Mouse (Mus musculus): Measurements from ENCODE around the gene Mymx.

Mymx gene

GRCm38 (mm10) chr17:45610144-45610866 is 8.4 kb upstream of the Mymx start:
- DNase-seq (ENCODE audit: low read depth, low spot score), result no peak

DNA sequence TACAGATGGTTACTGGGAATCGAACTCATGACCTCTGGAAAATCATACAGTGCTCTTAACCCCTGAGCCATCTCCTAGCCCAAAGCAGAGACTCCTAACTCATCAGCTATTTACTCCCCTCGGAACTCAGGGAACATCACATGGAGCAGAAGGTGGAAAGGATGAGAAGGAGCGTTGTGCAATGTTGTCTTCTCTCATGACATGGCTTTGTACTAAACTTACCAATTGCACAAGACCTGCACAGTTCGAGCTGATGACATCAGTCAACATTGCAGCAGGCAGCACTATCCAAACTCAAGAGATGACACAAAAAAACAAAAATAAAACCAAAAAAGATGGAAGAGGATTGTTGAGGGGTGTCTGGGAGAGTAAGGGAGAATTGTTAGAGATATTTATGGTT is 6.5 kb upstream of the Mymx start:
- DNase-seq (ENCODE audit: low read depth, low spot score), result no peak

DNA sequence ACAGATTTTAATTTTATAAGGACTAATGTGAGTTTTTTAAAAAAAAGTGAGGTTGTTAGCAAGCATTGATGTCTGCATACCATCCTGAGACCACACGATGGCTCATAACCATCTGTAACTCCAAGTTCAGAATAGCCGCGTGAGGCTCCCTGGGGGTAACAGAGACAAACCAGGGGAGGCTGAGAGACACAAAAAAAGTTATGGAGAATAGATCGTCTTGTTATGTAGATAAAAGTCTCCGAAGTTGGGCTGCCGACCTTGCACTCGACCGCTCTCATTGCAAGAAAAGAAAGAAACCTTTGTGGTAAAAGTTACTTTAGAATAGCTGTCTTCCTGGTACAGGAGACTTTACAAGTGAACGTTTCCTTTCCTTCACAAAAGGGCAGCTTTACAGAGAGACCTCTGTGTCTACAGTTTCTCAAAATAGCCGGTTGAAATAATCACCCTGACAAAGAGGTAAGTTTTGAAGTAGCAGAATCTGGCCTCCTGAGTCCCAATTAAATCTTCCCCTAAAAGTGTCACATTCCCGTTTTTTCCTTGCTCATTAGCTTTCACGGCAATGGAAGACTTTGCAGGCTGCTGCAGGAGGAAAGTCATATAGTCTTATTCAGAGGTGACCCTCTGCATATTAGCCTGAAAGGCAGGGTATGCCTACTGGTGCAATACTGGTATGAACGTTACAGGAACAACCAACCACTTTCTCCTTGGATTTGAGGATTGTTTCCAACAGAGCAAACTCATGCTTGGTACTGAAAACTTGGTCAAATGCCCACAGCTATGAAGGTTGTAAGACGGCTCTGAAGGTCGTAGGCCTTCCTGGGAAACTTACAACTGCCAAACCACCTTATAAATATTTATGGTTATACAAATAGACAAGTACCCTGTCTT is 5.3 kb upstream of the Mymx start:
- no peak for DNase-seq (ENCODE audit: low read depth, low spot score)

GRCm38 (mm10) chr17:45602984-45603383 is 1.1 kb upstream of the Mymx start:
- DNase-seq (ENCODE audit: low read depth, low spot score), result no peak

DNA sequence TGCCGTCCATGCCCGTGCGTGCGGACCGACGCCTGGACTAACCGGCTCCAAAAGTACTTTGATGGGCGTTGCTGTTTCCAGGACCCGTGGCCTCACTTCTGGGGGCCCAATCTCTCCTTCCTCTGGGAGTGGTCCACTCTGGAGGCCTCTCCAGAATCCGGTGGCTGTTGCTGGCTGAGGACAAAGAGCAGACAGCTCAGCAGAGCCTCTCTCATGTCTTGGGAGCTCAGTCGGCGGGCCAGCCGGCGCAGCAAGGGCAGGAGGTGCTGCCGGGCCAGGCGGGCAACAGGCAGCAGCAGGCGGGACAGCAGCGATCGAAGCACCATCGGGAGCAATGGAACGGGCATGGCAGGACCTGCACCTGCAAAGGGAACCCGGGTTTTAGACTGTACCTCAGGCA is 577 bp downstream of the Mymx start:
- DNase-seq (ENCODE audit: low read depth, low spot score), result no peak

DNA sequence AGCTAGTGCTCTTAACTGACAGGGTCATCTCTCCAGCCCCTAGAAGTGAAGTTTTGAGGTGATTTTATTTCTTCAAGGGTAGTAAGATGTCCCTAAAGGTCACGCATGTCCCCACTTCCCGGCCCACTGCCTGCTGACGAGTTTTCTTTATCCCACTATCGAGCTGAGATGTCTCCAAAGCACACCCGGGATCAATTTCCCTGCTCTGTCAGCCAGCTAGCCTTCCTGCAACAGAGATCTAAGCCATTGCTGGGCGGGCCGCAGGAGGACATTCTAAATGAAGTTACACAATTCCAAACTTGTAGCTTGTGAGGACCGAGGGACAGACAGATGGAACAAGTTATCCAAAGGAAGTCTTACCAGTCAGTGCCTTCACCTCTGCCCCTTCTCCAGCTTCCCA is 1.6 kb downstream of the Mymx start:
- DNase-seq (ENCODE audit: low read depth, low spot score), result no peak

GRCm38 (mm10) chr17:45599446-45600242 is 2.3 kb downstream of the Mymx start, which contains the start of gene Slc29a1:
TSS of gene Slc29a1 (minus strand) at chr17:45599606.
- DNase-seq (ENCODE audit: low read depth, low spot score), result no peak

DNA sequence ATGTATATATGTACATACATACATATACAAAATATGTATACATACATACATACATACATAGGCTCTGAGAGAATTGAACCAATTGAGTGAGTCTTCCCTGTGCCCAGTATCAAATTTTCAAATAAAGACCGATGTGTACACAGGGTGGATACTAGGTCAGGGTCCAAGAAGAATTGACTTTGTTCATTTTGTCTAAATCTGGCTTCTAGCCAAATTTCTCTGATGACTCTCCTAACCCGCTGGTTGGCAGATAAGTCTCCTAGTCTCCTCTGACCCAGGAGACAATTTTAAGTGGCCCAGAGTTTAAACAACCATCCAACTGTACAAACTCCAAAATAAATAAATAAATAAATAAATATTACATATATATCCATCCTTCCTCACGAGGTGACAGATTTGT is 3.0 kb downstream of the Mymx start:
- DNase-seq (ENCODE audit: low read depth, low spot score), result no peak

DNA sequence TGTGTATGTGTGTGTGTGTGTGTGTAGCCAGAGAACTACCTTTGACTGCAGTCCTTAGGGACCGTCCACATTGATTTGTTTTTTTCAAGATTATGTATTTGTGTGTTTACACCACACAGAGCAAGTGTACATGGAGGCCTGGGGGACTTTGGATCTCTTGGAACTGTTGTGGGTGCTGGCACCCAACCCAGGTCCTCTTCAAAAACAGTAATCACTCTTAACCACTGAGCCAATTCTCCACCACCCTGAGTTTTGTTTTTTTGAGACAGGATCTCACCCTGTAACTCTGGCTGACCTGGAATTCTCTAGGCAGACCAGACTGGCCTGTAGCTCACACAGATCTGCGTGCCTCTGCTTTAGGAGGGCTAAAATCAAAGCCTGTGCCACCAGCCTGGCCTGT is 3.5 kb downstream of the Mymx start:
- no peak for DNase-seq (ENCODE audit: low read depth, low spot score)

- DNase-seq (ENCODE audit: low read depth, low spot score), result no peak
These were observed 4.1 kb downstream of the Mymx start for GRCm38 (mm10) chr17:45597787-45598186.

- DNase-seq (ENCODE audit: low read depth, low spot score), result no peak
These were observed 5.1 kb downstream of the Mymx start for GRCm38 (mm10) chr17:45596631-45597396.

DNA sequence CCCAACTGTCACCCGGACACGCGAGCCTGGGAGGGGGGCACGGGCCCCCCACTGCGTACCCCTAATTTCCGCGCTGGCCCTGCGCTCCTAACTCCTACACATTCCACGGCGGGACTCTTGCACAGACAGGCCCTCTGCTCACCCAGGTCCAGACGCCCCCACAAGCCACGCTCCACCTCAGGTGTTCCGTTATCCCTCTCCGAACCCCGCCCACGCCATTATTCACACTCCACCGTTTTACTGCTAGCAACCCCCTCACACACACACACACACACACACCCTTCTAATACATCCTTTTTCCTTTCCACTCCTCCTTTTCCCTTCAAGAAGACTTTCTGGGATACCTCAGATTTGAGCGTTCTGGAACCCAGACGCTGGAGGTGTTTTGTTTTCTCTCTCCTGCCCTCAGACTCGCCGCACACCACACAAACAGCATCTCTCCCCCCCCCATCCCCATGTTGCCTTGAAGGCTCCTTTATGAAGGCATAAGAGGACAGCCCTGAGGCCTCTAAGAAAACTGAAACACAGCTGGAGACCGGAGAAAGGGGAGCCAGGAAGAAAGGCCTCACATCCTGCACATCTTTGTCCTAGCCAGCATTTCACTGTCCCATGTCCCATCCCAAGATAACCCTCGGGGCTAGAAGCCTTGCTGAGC is 6.0 kb downstream of the Mymx start:
- no peak for DNase-seq (ENCODE audit: low read depth, low spot score)

GRCm38 (mm10) chr17:45594881-45595735 is 6.8 kb downstream of the Mymx start:
- DNase-seq (ENCODE audit: low read depth, low spot score), result no peak

DNA sequence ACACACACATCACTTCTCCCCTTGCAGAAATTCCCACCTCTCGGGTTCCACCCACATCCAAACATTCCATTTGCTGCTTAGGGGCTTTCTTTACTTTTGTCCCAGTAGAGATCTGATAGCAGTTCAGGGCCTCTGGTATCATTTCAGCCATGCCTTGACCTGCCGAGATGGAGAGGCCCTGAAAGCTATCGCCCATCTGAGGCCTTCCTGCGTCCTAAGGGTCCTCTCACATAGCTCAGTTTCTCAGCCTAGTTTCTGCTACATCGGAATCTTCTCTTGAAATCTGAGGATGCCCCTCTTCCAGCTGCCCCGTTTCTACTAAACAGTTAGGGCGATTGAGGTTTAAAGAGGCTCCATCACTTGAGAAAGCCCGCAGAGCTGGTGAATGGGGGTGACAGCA is 7.7 kb downstream of the Mymx start:
- no peak for DNase-seq (ENCODE audit: low read depth, low spot score)

GRCm38 (mm10) chr17:45593479-45593878 is 8.4 kb downstream of the Mymx start:
- DNase-seq (ENCODE audit: low read depth, low spot score), result no peak

DNA sequence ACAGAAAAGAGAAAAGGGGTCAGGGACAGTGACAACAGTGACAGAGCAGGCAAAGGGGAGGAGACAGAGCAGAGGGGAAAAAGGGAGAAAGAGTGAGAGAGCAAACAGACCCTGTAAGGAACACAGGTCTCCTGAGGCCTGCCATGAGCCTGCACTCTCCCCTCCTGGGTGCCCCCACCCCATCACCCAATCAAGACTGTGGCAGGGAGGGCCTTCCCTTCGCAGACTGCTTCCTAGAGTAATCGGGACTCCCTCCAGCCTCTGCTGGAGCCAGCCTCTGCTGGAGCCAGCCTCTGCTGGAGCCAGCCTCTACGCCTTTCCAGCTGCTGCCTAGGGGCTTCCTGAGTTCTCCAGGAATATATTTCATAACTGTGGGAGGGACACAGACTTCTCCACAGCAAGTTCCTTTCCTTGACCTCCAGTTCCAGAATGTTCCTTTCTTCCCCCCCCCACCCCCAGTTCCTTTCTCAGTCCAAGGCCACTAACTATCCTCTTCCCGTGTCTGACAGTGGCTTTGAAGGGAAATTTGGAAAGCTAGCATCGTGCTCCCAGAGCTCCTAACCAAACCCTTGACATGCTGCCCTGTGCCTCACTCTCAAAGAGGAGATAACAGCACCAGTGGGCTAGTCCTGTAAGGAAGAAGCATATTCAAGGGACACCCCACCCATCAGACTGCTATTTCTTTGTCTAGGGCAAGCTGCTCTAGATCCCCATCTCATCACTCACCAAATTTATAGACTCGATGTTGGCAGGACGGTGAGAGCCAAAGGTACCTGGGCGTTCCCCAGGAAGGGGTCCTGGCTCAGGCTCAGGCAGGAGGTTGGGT is 9.1 kb downstream of the Mymx start:
- DNase-seq (ENCODE audit: low read depth, low spot score), result no peak

DNA sequence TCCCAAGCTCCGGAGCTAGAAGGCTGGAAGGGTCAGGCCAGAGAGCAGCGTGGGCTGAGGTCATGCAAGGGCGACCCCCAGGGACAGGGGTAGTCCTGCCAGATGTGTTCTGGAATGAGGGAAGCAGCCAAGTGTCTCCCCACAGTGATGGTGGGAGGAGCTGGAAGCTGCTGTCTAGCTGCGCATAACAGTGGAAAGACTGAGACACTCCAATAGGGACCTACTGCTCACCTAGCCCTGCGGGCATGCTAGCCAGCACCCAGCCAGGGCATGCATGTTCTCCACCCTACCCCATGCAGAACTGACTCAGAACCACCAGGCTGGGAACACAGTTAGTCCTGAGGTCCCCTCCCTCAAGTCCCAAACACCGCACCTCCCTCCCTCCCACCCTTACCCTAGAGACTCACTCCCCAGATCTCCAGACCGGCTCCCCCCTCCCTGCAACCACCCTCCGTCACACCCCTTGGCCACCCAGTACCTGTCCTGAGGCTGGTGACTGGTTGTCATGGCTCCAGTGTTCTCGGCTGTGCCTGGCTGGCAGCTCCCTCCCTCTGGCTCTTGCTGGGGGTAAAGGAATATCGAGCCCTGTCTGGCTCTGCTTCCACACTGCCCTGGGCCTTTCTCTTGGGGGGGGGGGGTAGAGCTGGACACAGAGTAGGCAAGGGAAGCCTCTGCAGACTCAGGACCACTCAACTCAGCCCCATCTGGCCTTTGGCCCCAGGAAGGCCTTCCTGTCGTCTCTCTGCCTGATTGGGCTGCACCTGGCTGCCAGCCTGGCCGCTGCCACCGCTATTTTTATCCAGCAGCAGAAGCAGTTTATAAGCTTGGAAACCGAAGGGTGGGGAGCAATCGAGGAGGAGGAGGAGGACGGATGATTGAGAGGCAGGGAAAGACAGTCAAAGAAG is 9.9 kb downstream of the Mymx start:
- no peak for DNase-seq (ENCODE audit: low read depth, low spot score)

DNA sequence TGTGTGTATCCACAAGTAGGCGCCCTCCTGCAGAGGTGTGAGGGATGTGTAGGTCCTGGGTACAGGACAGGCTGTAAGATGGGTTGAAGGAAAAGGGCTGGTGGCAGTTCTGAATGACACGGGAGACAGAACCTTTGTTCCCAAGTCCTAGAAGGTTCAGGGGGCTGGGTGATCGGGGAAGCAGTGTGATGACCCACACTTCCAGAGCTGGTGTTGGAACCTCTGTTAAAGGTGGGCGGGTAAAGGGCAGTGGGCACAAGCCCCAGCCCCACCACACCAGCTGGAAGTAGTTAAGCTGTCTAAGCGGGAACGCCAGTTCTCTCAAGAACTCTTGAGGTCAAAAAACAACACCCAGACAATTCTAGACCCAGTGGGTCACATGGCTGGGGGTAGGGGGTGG is 11.5 kb downstream of the Mymx start:
- no peak for DNase-seq (ENCODE audit: low read depth, low spot score)

Data from WW6 (cell line).